Mouse (Mus musculus) effector memory CD4-positive, alpha-beta T cell, adult 5 months (primary cell): Measurements from ENCODE around the gene Creb3l4. TPM values are rescaled to one million over a fixed set of nuclear protein-coding genes. Genes with fewer than 3 reads are reported as not detected.

ENCODE experiments used
- polyA plus RNA-seq: library from polyadenylated mRNA; unstranded; fragments of 100-300 nt; shearing (Covaris generic); gene quantifications from one replicate; pipeline ENCODE4 v1.2.1, GENCODE M21; 2017

The Creb3l4 gene
- not detected for polyA plus RNA-seq

GRCm38 (mm10) chr3:90242984-90243775 is at the start of gene Creb3l4:
Gene Creb3l4 (minus strand): TSS chr3:90243512.

GRCm38 (mm10) chr3:90292345-90293275 is 49.3 kb upstream of the Creb3l4 start, which contains the start of gene Gatad2b:
Gene Gatad2b (plus strand): TSS chr3:90293178.

GRCm38 (mm10) chr3:90265034-90265931 is 22.0 kb upstream of the Creb3l4 start, which contains the start of gene Dennd4b:
Gene Dennd4b (plus strand): TSS chr3:90265185.

GRCm38 (mm10) chr3:90253653-90254418 is 10.5 kb upstream of the Creb3l4 start, which contains the start of gene Crtc2:
Gene Crtc2 (plus strand): TSS chr3:90254163.

GRCm38 (mm10) chr3:90247960-90248745 is 4.8 kb upstream of the Creb3l4 start, which contains the start of gene Slc39a1:
Gene Slc39a1 (plus strand): TSS chr3:90248172.

GRCm38 (mm10) chr3:90231507-90232333 is 11.6 kb downstream of the Creb3l4 start, which contains the start of gene Jtb:
Gene Jtb (plus strand): TSS chr3:90231597.

GRCm38 (mm10) chr3:90213377-90213866 is 29.9 kb downstream of the Creb3l4 start, which contains the start of the genes Rps27 and Rab13:
Gene Rps27 (minus strand): TSS chr3:90213651.
Gene Rab13 (plus strand): TSS chr3:90213695.

Other genes with a start within 250 kb of the Creb3l4 start
- 94.5 TPM for gene Hax1, start 244.7 kb downstream of the Creb3l4 start, polyA plus RNA-seq
- gene 4933434E20Rik, start 191.9 kb downstream of the Creb3l4 start, polyA plus RNA-seq: 134 TPM
- 194 TPM for gene Ubap2l, start 190.9 kb downstream of the Creb3l4 start, polyA plus RNA-seq
- 866 TPM for gene Tpm3, start 170.9 kb downstream of the Creb3l4 start, polyA plus RNA-seq
- gene Nup210l, start 139.4 kb downstream of the Creb3l4 start, polyA plus RNA-seq: 0.19 TPM
- gene Rps27, start 29.9 kb downstream of the Creb3l4 start, polyA plus RNA-seq: 3,522 TPM
- gene Rab13, start 29.8 kb downstream of the Creb3l4 start, polyA plus RNA-seq: 0.42 TPM
- gene Jtb, start 11.9 kb downstream of the Creb3l4 start, polyA plus RNA-seq: 130 TPM
- gene Slc39a1, start 4.7 kb upstream of the Creb3l4 start, polyA plus RNA-seq: 1.9 TPM
- gene Crtc2, start 10.7 kb upstream of the Creb3l4 start, polyA plus RNA-seq: 116 TPM
- 34.1 TPM for gene Dennd4b, start 21.7 kb upstream of the Creb3l4 start, polyA plus RNA-seq
- gene Gatad2b, start 49.7 kb upstream of the Creb3l4 start, polyA plus RNA-seq: 11.9 TPM
- not detected for gene Slc27a3, start 146.4 kb upstream of the Creb3l4 start, polyA plus RNA-seq
- gene Ints3, start 190.1 kb upstream of the Creb3l4 start, polyA plus RNA-seq: 18.6 TPM
- not detected for gene Npr1, start 222.4 kb upstream of the Creb3l4 start, polyA plus RNA-seq
- gene Ilf2, start 232.6 kb upstream of the Creb3l4 start, polyA plus RNA-seq: 84.0 TPM
- 56.9 TPM for gene Snapin, start 247.5 kb upstream of the Creb3l4 start, polyA plus RNA-seq